Mouse (Mus musculus) adrenal gland, adult 18-20 months (tissue): Measurements from ENCODE around the gene Tmem128. TPM values are rescaled to one million over a fixed set of nuclear protein-coding genes. Genes with fewer than 3 reads are reported as not detected.

Experiments used
- DNase-seq, 2 experiments: peaks; one replicate each; pipeline ENCODE4 v3.0.0; 2021 to 2022; ENCODE audit warnings: low spot score in 2 of 2
- long read RNA-seq, 2 experiments: library from polyadenylated mRNA; stranded (forward); transcript quantifications; one replicate each; pipeline ENCODE4 v2.0.0; 2021
- total RNA-seq, 2 experiments: library from RNA; stranded (reverse); gene quantifications; 1 replicate in 1 of 2; 2 replicates in 1 of 2; pipeline ENCODE4 v1.2.3; 2021

The Tmem128 gene
- total RNA-seq: 10 to 100 TPM; 36.1 to 39.2 TPM
- long read RNA-seq, experiment 1, transcript Tmem128-201 (5 exons, 1,291 nt): major isoform, 7 of 9 reads
- long read RNA-seq, experiment 1, partial matches to known transcripts: 0 of 9 reads
- long read RNA-seq, experiment 1, other reads (novel, unspliced or antisense): 0 of 9 reads
- long read RNA-seq, experiment 2, transcript Tmem128-201 (5 exons, 1,291 nt): major isoform, 34 of 36 reads
- long read RNA-seq, experiment 2, partial matches to known transcripts: 1 of 36 reads
- long read RNA-seq, experiment 2, other reads (novel, unspliced or antisense): 0 of 36 reads

DNA sequence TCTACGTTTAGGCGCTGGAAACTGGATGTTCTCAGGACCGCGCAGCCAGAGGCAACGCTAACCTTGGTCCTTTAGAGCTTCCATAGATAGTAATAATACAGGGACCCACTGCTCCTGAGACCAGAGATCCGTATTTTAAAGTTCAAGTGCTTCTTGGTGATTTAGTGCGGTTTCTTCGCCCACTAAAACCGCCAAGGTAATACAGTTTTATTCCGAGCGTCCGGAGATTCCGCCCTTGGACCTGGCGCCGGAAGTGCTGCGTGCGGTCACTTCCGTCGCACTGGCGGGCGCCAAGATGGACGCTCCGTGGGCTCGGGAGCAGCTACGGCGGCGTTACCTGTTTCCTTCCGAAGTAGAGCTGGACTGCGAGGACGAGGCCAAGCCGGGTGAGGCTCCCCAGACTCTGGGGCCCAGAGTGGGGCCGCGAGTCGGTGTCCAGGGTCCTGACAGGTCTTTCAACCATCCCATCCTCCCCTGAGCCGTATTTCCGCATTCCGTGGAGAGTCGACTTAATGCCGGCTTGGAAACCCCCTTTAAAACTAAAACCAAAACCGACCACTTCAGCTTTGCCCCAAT, at the start of gene Tmem128:
Gene Tmem128 (plus strand): TSS at position 79 of the 576 bp plus-strand sequence.
- peak; percentile 60 to 67 for DNase-seq

DNA sequence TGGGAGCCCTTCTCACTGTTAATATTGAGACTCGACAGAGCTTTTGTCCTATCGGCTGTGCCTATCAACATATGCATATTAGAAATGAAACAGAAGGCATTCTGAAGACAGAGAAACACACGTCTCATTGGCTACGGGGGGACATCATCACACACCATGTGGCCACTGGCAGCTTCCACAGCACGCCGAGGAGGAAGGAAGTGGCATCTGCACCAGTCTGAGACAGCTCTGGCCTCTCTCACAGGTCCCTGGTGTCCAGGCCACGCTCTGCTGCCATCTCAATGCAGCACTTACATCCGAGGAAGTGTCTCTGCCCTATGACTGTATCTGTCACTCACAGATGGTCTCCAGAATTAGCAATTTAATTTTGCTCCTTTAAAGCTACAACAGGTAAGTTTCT, 48.3 kb upstream of the Tmem128 start:
- DNase-seq: no peak

DNA sequence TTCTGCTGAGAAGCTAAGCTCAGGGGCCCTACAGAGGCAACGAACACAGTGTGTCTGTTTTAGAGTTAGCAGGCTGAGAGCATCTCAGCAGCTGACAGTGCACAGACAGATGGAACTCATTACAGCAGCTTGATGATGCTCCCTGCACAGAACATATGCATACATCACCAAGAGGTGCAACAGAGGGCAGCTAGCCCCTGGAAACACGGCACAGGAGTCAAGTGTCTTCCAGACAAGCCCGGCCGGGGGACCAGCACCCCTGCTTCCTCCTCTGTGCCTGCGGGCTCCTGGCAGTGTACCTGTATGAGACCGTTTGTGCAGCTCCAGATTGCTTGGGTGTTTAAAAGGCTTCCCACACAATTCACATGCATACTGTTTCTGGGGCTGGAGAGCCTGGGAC, 47.0 kb upstream of the Tmem128 start:
- DNase-seq: no peak

DNA sequence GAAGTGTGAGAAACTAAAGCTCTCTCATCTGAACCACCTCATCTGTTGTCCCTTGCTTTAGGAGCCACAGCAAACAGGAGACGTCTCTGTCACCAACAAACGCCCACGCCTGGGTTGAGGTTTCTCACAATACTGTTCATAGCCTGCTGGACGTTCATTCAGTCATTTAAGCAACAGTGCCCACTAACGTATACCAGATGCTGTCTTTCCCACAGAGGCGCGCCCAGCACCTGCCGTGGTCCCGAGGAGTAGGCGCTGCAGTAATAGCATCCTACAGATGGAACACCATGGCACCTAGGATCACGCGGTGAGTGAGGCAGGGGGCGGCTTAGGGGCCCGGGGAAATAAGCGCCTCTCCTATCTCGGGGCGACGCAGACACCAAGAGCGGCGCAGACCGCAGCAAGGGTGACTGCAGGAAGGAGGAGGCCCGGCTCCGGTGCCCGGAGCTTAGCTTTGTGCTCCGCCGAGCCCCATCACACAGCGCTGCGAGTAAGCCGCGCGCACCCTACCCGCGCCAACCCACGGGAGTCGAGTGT, 40.1 kb upstream of the Tmem128 start:
- DNase-seq: no peak

DNA sequence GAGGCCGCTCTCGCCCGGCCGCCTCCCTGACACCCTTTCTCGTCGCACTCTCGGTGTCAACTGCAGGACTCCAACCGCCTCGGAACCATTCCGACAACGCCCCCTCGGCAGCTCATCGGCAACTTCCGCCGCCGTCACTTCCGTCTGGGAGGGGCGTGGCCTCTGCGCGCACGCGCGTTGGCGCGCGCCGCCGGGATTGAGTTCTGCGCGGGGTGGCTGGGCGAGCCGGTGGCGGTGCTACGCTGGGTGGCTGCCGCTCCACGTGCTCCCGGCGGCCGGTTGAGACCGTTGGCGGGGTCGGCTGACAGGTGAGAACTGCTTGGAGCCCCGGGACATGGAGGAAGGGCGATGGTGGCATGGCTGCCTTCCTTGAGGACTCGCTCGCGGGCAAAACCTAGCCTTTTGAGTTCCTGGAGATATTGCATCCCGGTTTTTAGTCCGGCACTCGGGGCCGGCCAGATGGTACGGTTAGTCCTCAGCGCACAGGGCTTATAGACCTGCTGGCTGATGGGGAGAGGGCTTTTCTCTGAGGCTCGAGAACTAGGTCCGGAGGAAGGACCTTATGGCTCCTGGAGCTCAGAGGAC, 39.6 kb upstream of the Tmem128 start, which contains the start of the genes Zbtb49 and Lyar:
Gene Zbtb49 (minus strand): TSS at position 130 of the 585 bp plus-strand sequence.
Gene Lyar (plus strand): TSS at position 143 of the 585 bp plus-strand sequence.
- DNase-seq: peak; percentile 99

GRCm38 (mm10) chr5:38235422-38235821, 24.6 kb upstream of the Tmem128 start:
- peak; percentile 45 to 64 for DNase-seq

- no peak for DNase-seq
Measured at GRCm38 (mm10) chr5:38236627-38237026, 23.4 kb upstream of the Tmem128 start.

DNA sequence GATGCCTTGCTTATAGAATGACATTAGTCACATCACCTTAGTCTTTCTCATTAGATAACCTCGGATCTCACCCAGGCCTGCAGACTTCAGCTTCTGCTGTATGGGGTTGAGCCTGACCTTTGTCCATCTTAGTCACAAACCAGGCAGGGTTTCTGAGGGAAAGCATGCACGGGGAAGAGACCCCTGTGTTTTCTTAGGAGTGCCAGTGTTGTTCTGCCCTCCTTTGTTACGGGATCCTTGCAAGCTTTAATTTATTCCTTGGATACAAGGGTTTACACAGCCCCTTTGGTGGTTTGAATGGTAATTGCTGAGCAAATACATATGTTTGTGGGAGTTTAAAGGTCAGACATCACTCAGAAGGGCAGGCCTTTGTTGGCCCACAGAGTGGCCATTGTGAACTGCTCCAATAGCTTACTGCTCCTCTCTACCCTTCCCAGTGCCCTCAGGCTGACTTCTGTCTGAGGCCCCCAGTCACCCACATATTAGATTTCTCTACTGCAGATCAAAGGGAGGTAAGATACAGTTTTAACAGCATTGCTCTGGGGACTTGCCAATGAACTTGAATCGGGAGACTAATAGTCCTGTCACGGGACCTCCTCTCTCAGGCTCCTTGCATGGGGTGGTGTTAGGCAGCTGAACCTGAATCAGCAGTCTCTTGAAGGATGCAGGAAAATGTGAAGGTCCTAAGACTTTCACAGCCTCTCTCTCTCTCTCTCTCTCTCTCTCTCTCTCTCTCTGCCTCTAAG, 19.1 kb upstream of the Tmem128 start:
- peak in 1 of 2 experiments; percentile 4 for DNase-seq

- DNase-seq: peak in 1 of 2 experiments; percentile 7
Measured at GRCm38 (mm10) chr5:38241473-38241834, 18.5 kb upstream of the Tmem128 start.

- DNase-seq: no peak
Measured at GRCm38 (mm10) chr5:38241966-38242365, 18.0 kb upstream of the Tmem128 start.

DNA sequence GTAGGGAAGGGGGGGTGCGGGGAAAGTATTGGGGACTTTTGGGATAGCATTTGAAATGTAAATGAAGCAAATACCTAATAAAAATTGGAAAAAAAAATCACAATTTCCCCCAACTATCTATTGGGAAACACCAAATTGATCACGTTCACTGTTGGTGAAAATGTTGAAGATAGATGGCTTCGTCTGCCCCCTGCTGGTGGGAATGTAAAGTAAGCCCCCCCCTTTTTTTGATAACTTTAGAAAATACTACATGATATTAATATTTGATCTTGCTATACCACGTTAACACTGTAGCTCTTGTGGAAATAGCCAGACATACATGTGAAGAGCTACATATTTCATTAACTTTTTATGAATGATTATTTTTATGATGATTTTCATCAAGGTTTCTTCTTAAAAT, 4.8 kb upstream of the Tmem128 start:
- DNase-seq: peak in 1 of 2 experiments; percentile 16

DNA sequence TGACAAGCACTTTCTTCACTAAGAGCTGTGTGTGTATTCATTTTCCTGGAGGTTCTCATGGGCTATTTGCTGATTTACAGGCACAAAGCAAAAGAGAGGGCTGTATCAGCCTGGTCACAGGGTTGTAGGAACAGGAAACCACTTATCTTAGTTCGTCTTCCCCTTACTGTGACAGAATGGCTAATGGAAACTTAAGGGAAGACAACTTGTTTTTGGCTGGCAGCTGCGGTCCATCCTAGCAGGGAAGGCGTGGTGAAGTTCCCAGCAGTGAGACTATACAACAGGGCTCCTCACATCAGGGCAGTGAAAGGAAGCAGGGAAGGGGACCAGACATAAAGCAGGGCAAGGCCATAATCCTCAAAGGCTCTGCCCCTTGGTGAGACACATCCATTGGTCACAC, 4.3 kb upstream of the Tmem128 start:
- peak in 1 of 2 experiments; percentile 11 for DNase-seq

DNA sequence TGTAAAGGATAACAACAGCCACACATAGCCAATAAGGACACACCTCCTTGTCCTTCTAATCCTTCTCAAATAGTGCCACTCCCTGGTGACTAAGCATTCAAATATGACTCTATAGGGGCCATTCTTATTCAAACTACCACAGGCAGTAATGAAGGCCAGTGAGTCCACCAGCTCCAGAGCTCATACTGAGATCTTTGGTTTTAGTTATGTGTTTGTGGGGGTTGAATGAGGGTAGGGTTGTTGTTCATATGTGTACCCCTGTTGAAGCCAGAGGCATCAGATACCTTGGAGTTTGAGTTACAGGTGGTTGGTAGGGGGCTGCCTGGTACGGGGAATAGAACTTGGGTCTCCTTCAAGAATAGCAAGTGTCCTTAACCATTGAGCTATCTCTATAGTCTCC, 3.4 kb upstream of the Tmem128 start:
- no peak for DNase-seq

- peak in 1 of 2 experiments; percentile 8 for DNase-seq
Measured at GRCm38 (mm10) chr5:38258034-38258772, 1.8 kb upstream of the Tmem128 start.

DNA sequence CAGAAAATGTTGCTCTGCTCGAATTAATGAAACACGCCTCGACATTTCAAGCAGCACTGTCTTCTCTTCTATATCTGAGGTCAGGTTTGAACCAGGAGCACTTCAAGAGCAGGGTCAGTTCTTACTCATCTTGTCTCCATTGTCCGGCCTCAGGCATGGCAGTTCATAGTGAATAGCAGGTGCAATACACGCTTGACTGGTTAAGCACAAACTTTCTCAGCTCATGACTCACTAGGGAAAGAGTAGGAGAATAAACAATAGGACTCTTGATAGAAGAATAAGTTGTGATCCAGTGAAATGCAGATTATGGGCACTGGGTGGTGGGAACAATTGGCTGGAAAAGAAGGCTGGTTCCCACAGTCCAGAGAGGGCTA, 1.2 kb upstream of the Tmem128 start:
- no peak for DNase-seq

DNA sequence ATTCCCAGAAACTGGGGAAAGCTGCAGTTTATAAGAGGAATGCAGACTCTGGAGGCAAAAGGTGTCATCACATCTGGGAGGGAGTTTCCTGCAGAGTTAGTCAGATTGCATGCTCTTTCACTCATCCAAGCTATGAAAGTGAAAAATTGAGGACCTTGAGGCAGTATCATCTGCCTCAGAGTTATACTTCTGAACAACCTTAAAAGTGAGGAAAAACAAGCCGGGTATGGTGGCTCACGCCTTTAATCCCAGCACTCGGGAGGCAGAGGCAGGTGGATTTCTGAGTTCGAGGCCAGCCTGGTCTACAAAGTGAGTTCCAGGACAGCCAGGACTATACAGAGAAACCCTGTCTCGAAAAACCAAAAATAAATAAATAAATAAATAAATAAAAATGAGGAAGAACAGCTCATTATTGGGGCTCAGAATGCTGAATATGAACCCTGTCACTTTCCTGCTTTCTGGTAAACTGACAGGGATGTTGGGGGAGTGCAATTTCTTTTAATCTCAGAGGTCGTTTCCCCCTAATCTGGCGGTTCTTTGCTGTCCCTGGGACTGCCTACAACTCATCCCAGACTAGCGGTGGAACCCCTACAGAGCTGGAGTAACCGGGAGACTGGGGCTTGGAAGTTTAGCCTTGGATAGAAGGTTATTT, 404 bp upstream of the Tmem128 start:
- DNase-seq: peak in 1 of 2 experiments; percentile 2

DNA sequence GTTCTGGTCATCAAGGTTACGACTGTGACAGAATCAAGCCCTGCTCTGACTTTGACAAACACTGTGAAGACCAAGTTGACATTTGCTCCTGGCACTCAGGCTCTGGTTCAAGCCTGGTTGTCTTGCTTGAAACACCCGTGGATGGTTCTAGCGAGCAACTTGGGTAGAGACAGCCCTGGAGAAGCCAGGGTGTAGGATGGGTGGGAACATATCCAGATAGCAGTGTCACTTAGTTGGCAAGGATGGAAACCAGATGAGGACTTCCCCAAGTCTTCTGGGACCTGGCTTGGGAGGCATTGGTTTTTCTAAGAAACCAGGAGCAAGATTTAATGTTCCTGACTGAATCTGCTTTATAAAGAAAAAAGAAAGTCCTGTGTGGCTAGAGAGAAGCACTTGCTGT, 11.0 kb downstream of the Tmem128 start:
- DNase-seq: peak in 1 of 2 experiments; percentile 1

DNA sequence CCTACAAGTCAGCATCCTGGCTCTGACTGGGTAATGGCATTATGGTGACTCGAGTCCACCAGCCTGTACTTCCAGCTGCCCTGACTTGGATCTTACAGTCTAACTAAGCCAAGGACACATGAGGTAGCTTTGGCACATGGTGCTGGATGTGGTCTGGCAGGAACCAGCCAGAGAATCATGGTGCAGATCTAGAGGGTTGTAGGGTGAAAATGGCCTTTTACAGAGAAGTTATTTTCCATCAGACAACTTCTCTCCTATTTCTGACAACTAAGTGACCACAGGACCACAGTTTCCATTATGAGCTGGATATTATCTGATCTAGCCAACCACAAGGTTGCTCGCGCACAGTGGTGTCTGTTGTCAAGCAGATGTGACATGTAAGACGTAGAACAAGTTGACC, 13.8 kb downstream of the Tmem128 start:
- no peak for DNase-seq

DNA sequence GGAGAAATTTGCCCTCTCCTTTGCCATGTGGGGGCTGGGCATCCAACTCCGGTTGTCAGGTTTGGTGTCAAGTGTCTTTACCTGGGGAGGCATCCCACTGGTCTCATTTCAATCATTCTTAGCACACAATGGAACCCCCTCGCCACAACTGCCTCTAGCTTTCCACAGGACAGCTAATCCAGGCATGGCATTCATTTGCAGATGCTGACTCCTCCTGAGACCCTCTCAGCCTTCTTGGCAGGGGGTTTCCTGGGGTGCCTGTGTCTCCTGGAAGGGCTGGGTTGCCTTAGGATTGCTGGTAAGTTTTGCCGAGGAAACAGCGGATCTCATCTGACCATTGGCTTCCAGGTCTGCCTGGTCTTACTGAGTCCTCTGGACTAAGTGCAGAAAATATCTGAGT, 15.8 kb downstream of the Tmem128 start, which contains the start of gene Otop1:
Gene Otop1 (plus strand): TSS at position 202 of the 400 bp plus-strand sequence.
- DNase-seq: no peak

GRCm38 (mm10) chr5:38276451-38276850, 16.5 kb downstream of the Tmem128 start:
- DNase-seq: no peak
